Mouse (Mus musculus): ENCODE results near the gene Cenpu. TPM values are rescaled to one million over a fixed set of nuclear protein-coding genes. Genes with fewer than 3 reads are reported as not detected.

Gene Cenpu
- polyA plus RNA-seq, 1 experiment from 2014 or later: 27.4 TPM

GRCm38 (mm10) chr8:46526821-46527220 is 25.0 kb upstream of the Cenpu start:
- ATAC-seq (ENCODE audit: low FRiP score): peak; percentile 30; the same call in 1 of the 2 replicates
- Histone ChIP-seq H3K36me3 (replicated peaks) (no peaks in the 10 kb centered on the region), H3K27ac (no peak overlapping the region), H3K9ac (no peak overlapping the region), H3K27me3 (no peaks in the 10 kb centered on the region), H3K4me3 (replicated peaks) (no peak overlapping the region), H3K4me1 (0 out of 2 replicates have a peak, but pooled peaks cover 7% of the 10 kb centered on the region), H3K4me2 (no peak overlapping the region), H3K9me3 (no peaks in the 10 kb centered on the region)
- WGBS: 80% methylated on average over 10 of the region's 10 CpGs

GRCm38 (mm10) chr8:46529508-46529907 is 22.3 kb upstream of the Cenpu start:
- H3K4me2 ChIP-seq: no peak overlapping the region
- ATAC-seq (ENCODE audit: low FRiP score): no peak
- H3K9me3 ChIP-seq: no peaks in the 10 kb centered on the region
- H3K4me1 ChIP-seq: 0 out of 2 replicates have a peak, but pooled peaks cover 7% of the 10 kb centered on the region
- H3K27me3 ChIP-seq: no peaks in the 10 kb centered on the region
- H3K4me3 ChIP-seq (replicated peaks): no peak overlapping the region
- no peak overlapping the region for H3K9ac ChIP-seq
- no peak overlapping the region for H3K27ac ChIP-seq
- no peaks in the 10 kb centered on the region for H3K36me3 ChIP-seq (replicated peaks)
- 87% methylated on average over 4 of the region's 4 CpGs for WGBS

GRCm38 (mm10) chr8:46530541-46530940 is 21.3 kb upstream of the Cenpu start:
- H3K4me2 ChIP-seq: no peak overlapping the region
- 0 out of 2 replicates have a peak, but pooled peaks cover 7% of the 10 kb centered on the region for H3K4me1 ChIP-seq
- WGBS: 52% methylated on average over 4 of the region's 4 CpGs
- H3K9me3 ChIP-seq: no peaks in the 10 kb centered on the region
- no peaks in the 10 kb centered on the region for H3K27me3 ChIP-seq
- H3K27ac ChIP-seq: no peak overlapping the region
- H3K9ac ChIP-seq: no peak overlapping the region
- ATAC-seq (ENCODE audit: low FRiP score): no peak
- no peak overlapping the region for H3K4me3 ChIP-seq (replicated peaks)
- H3K36me3 ChIP-seq (replicated peaks): no peaks in the 10 kb centered on the region

- H3K36me3 ChIP-seq (replicated peaks): no peaks in the 10 kb centered on the region
- H3K9ac ChIP-seq: no peak overlapping the region
- ATAC-seq (ENCODE audit: low FRiP score): no peak
- WGBS: 89% methylated on average over 7 of the region's 7 CpGs
- H3K4me2 ChIP-seq: no peak overlapping the region
- no peak overlapping the region for H3K27ac ChIP-seq
- H3K9me3 ChIP-seq: no peaks in the 10 kb centered on the region
- no peaks in the 10 kb centered on the region for H3K4me1 ChIP-seq
- H3K27me3 ChIP-seq: no peaks in the 10 kb centered on the region
- no peak overlapping the region for H3K4me3 ChIP-seq (replicated peaks)
Observed at GRCm38 (mm10) chr8:46533926-46534325, 17.9 kb upstream of the Cenpu start.

GRCm38 (mm10) chr8:46539701-46540100 is 12.1 kb upstream of the Cenpu start:
- no peaks in the 10 kb centered on the region for H3K27me3 ChIP-seq
- H3K4me3 ChIP-seq (replicated peaks): no peak overlapping the region
- no peak for ATAC-seq (ENCODE audit: low FRiP score)
- H3K9me3 ChIP-seq: no peaks in the 10 kb centered on the region
- no peak overlapping the region for H3K4me2 ChIP-seq
- 64% methylated on average over 5 of the region's 5 CpGs for WGBS
- no peak overlapping the region for H3K9ac ChIP-seq
- no peaks in the 10 kb centered on the region for H3K36me3 ChIP-seq (replicated peaks)
- H3K4me1 ChIP-seq: peaks cover 4% of the 10 kb centered on the region; the same call in 1 of the 2 replicates
- H3K27ac ChIP-seq: no peak overlapping the region

GRCm38 (mm10) chr8:46543191-46543590 is 8.6 kb upstream of the Cenpu start:
- no peak overlapping the region for H3K27ac ChIP-seq
- no peaks in the 10 kb centered on the region for H3K9me3 ChIP-seq
- no peaks in the 10 kb centered on the region for H3K36me3 ChIP-seq (replicated peaks)
- H3K4me3 ChIP-seq (replicated peaks): no peak overlapping the region
- ATAC-seq (ENCODE audit: low FRiP score): no peak
- H3K4me2 ChIP-seq: no peak overlapping the region
- H3K9ac ChIP-seq: no peak overlapping the region
- H3K27me3 ChIP-seq: no peaks in the 10 kb centered on the region
- WGBS: 88% methylated on average over 7 of the region's 7 CpGs
- peaks cover 4% of the 10 kb centered on the region; the same call in 1 of the 2 replicates for H3K4me1 ChIP-seq

- no peaks in the 10 kb centered on the region for H3K27me3 ChIP-seq
- no peak overlapping the region for H3K4me3 ChIP-seq (replicated peaks)
- 67% methylated on average over 6 of the region's 6 CpGs for WGBS
- no peak for ATAC-seq (ENCODE audit: low FRiP score)
- H3K9me3 ChIP-seq: no peaks in the 10 kb centered on the region
- no peak overlapping the region for H3K9ac ChIP-seq
- no peaks in the 10 kb centered on the region for H3K36me3 ChIP-seq (replicated peaks)
- H3K4me1 ChIP-seq: peaks cover 4% of the 10 kb centered on the region; the same call in 1 of the 2 replicates
- H3K4me2 ChIP-seq: no peak overlapping the region
- H3K27ac ChIP-seq: no peak overlapping the region
Observed at GRCm38 (mm10) chr8:46543662-46544061, 8.2 kb upstream of the Cenpu start.

GRCm38 (mm10) chr8:46545854-46546253 is 6.0 kb upstream of the Cenpu start:
- Histone ChIP-seq H3K4me3 (replicated peaks) (no peak overlapping the region), H3K27ac (no peak overlapping the region), H3K36me3 (replicated peaks) (no peaks in the 10 kb centered on the region), H3K4me1 (no peaks in the 10 kb centered on the region), H3K9me3 (no peaks in the 10 kb centered on the region), H3K27me3 (0 out of 2 replicates have a peak, but pooled peaks cover 3% of the 10 kb centered on the region), H3K4me2 (no peak overlapping the region), H3K9ac (no peak overlapping the region)
- 85% methylated on average over 5 of the region's 5 CpGs for WGBS
- ATAC-seq (ENCODE audit: low FRiP score): no peak

- Histone ChIP-seq H3K4me2 (no peak overlapping the region), H3K36me3 (replicated peaks) (no peaks in the 10 kb centered on the region), H3K9me3 (no peaks in the 10 kb centered on the region), H3K4me3 (replicated peaks) (no peak overlapping the region), H3K27me3 (0 out of 2 replicates have a peak, but pooled peaks cover 3% of the 10 kb centered on the region), H3K9ac (no peak overlapping the region), H3K4me1 (peaks cover 3% of the 10 kb centered on the region; the same call in 1 of the 2 replicates), H3K27ac (no peak overlapping the region)
- ATAC-seq (ENCODE audit: low FRiP score): no peak
- WGBS: 84% methylated on average over 11 of the region's 11 CpGs
Observed at GRCm38 (mm10) chr8:46546431-46547176, 5.2 kb upstream of the Cenpu start.

GRCm38 (mm10) chr8:46547245-46547644 is 4.6 kb upstream of the Cenpu start:
- Histone ChIP-seq H3K36me3 (replicated peaks) (no peaks in the 10 kb centered on the region), H3K4me2 (no peak overlapping the region), H3K9me3 (no peaks in the 10 kb centered on the region), H3K27ac (no peak overlapping the region), H3K9ac (no peak overlapping the region), H3K4me1 (peaks cover 3% of the 10 kb centered on the region), H3K27me3 (0 out of 2 replicates have a peak, but pooled peaks cover 3% of the 10 kb centered on the region), H3K4me3 (replicated peaks) (no peak overlapping the region)
- WGBS: 52% methylated on average over 4 of the region's 4 CpGs
- no peak for ATAC-seq (ENCODE audit: low FRiP score)

GRCm38 (mm10) chr8:46550058-46550457 is 1.8 kb upstream of the Cenpu start:
- Histone ChIP-seq H3K27me3 (0 out of 2 replicates have a peak, but pooled peaks cover 3% of the 10 kb centered on the region), H3K4me1 (peaks cover 16% of the 10 kb centered on the region), H3K4me3 (replicated peaks) (no peak overlapping the region), H3K27ac (no peak overlapping the region), H3K9me3 (no peaks in the 10 kb centered on the region), H3K36me3 (replicated peaks) (no peaks in the 10 kb centered on the region), H3K4me2 (no peak overlapping the region), H3K9ac (no peak overlapping the region)
- ATAC-seq (ENCODE audit: low FRiP score): no peak
- 87% methylated on average over 8 of the region's 8 CpGs for WGBS

GRCm38 (mm10) chr8:46551029-46551428 is 799 bp upstream of the Cenpu start:
- Histone ChIP-seq H3K4me2 (peak overlapping the region; percentile 81), H3K9ac (0 out of 2 replicates have a peak overlapping the region, but pooled peaks have one; percentile 49), H3K4me1 (peaks cover 16% of the 10 kb centered on the region), H3K4me3 (replicated peaks) (peak overlapping the region; percentile 67), H3K27ac (no peak overlapping the region), H3K27me3 (0 out of 2 replicates have a peak, but pooled peaks cover 3% of the 10 kb centered on the region), H3K9me3 (no peaks in the 10 kb centered on the region), H3K36me3 (replicated peaks) (peaks cover 4% of the 10 kb centered on the region; the same call in 1 of the 2 replicates)
- WGBS: 47% methylated on average over 4 of the region's 4 CpGs
- no peak for ATAC-seq (ENCODE audit: low FRiP score)

- peak overlapping the region; percentile 67 for H3K4me3 ChIP-seq (replicated peaks)
- H3K27me3 ChIP-seq: 0 out of 2 replicates have a peak, but pooled peaks cover 3% of the 10 kb centered on the region
- H3K4me1 ChIP-seq: peaks cover 16% of the 10 kb centered on the region
- H3K9ac ChIP-seq: peak overlapping the region; percentile 59
- WGBS: 4% methylated on average over 10 of the region's 10 CpGs
- peaks cover 12% of the 10 kb centered on the region for H3K36me3 ChIP-seq (replicated peaks)
- no peak overlapping the region for H3K27ac ChIP-seq
- no peak for ATAC-seq (ENCODE audit: low FRiP score)
- H3K9me3 ChIP-seq: no peaks in the 10 kb centered on the region
- peak overlapping the region; percentile 81 for H3K4me2 ChIP-seq
Observed at GRCm38 (mm10) chr8:46552441-46552765, 575 bp downstream of the Cenpu start.

Data from forebrain, embryonic 12.5 days (tissue).